Mouse (Mus musculus): ENCODE data around the gene Adamtsl3. TPM values are rescaled to one million over a fixed set of nuclear protein-coding genes. Genes with fewer than 3 reads are reported as not detected.

Gene Adamtsl3
- polyA plus RNA-seq, 1 experiment from 2014 or later = 4.8 TPM

- Histone ChIP-seq H3K4me1 (ENCODE audit: control insufficient read depth, insufficient read depth, low read length) (no peaks in the 10 kb centered on the region), H3K9ac (ENCODE audit: low read depth, low read length) (no peak overlapping the region), H3K27me3 (replicated peaks; ENCODE audit: control insufficient read depth, insufficient read depth, low read length) (peaks cover 6% of the 10 kb centered on the region), H3K36me3 (ENCODE audit: control insufficient read depth, insufficient read depth, low read length) (no peaks in the 10 kb centered on the region), H3K4me3 (ENCODE audit: low read depth, low read length) (no peak overlapping the region), H3K4me2 (ENCODE audit: low read depth, low read length) (no peak overlapping the region), H3K9me3 (ENCODE audit: control insufficient read depth, low read length) (no peaks in the 10 kb centered on the region), H3K27ac (replicated peaks; ENCODE audit: low read depth, low read length) (no peak overlapping the region)
- ATAC-seq (ENCODE audit: low read depth) (no peak), DNase-seq (ENCODE audit: low spot score) (no peak)
- whole genome bisulfite sequencing = 57% methylated on average over 4 of the region's 4 CpGs
Measured at GRCm38 (mm10) chr7:82327201-82327600, 8.3 kb upstream of the Adamtsl3 start.

- Histone ChIP-seq H3K4me3 (ENCODE audit: low read depth, low read length) (no peak overlapping the region), H3K4me1 (ENCODE audit: control insufficient read depth, insufficient read depth, low read length) (no peaks in the 10 kb centered on the region), H3K27ac (replicated peaks; ENCODE audit: low read depth, low read length) (no peak overlapping the region), H3K9me3 (ENCODE audit: control insufficient read depth, low read length) (no peaks in the 10 kb centered on the region), H3K9ac (ENCODE audit: low read depth, low read length) (no peak overlapping the region), H3K27me3 (replicated peaks; ENCODE audit: control insufficient read depth, insufficient read depth, low read length) (peaks cover 3% of the 10 kb centered on the region; the same call in 1 of the 2 replicates), H3K36me3 (ENCODE audit: control insufficient read depth, insufficient read depth, low read length) (no peaks in the 10 kb centered on the region), H3K4me2 (ENCODE audit: low read depth, low read length) (no peak overlapping the region)
- ATAC-seq (ENCODE audit: low read depth) = no peak
- no peak for DNase-seq (ENCODE audit: low spot score)
- WGBS = 50% methylated on average over 5 of the region's 5 CpGs
Measured at GRCm38 (mm10) chr7:82327881-82328280, 7.6 kb upstream of the Adamtsl3 start.

DNA sequence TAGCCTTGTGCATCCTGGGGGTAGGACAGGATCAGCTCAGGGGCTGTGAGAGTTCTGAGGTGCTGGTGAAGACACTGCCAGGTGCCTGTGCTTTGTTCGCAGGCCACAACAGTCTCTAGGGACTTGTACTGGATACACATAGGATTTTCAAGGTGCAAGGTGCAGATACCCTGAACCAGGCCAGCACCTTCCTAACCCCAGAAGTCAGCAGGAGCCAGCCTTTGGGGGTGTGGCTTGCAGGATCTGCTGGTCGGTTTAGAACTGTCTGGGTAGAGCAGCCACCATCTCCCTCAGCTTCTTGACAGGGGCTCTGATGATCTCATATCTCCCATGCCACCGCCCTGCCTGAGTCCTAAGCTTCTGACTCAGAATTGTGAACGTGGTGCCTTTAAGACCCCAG is 5.7 kb upstream of the Adamtsl3 start:
- 63% methylated on average over 4 of the region's 4 CpGs for WGBS
- DNase-seq (ENCODE audit: low spot score) = no peak
- Histone ChIP-seq H3K4me2 (ENCODE audit: low read depth, low read length) (no peak overlapping the region), H3K4me3 (ENCODE audit: low read depth, low read length) (no peak overlapping the region), H3K27ac (replicated peaks; ENCODE audit: low read depth, low read length) (no peak overlapping the region), H3K36me3 (ENCODE audit: control insufficient read depth, insufficient read depth, low read length) (no peaks in the 10 kb centered on the region), H3K9me3 (ENCODE audit: control insufficient read depth, low read length) (no peaks in the 10 kb centered on the region), H3K9ac (ENCODE audit: low read depth, low read length) (no peak overlapping the region), H3K4me1 (ENCODE audit: control insufficient read depth, insufficient read depth, low read length) (no peaks in the 10 kb centered on the region), H3K27me3 (replicated peaks; ENCODE audit: control insufficient read depth, insufficient read depth, low read length) (peaks cover 14% of the 10 kb centered on the region)
- no peak for ATAC-seq (ENCODE audit: low read depth)

DNA sequence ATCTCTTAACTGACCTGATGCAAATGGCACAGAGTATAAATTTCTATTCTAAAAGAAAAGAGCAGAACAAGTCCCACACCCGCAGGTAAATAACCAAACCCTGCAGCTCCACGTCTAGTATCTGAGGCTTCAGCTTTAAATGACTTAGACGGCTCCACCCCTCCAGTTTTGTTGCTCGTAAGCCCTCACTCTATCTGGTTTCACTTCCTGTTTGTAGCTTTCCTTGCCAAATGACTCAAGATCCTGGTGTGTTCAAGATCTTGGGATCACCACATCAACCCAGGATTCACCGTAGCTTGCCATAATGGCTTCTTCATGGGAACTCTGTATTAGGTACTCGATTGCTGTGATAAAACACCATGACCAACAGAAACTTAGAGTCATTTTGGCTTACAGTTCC is 4.6 kb upstream of the Adamtsl3 start:
- H3K4me1 ChIP-seq (ENCODE audit: control insufficient read depth, insufficient read depth, low read length) = 0 out of 2 replicates have a peak, but pooled peaks cover 4% of the 10 kb centered on the region
- H3K36me3 ChIP-seq (ENCODE audit: control insufficient read depth, insufficient read depth, low read length) = no peaks in the 10 kb centered on the region
- no peak overlapping the region for H3K9ac ChIP-seq (ENCODE audit: low read depth, low read length)
- H3K4me2 ChIP-seq (ENCODE audit: low read depth, low read length) = no peak overlapping the region
- peaks cover 24% of the 10 kb centered on the region for H3K27me3 ChIP-seq (replicated peaks; ENCODE audit: control insufficient read depth, insufficient read depth, low read length)
- H3K27ac ChIP-seq (replicated peaks; ENCODE audit: low read depth, low read length) = no peak overlapping the region
- WGBS = 72% methylated on average over 6 of the region's 6 CpGs
- ATAC-seq (ENCODE audit: low read depth) = no peak
- H3K4me3 ChIP-seq (ENCODE audit: low read depth, low read length) = no peak overlapping the region
- H3K9me3 ChIP-seq (ENCODE audit: control insufficient read depth, low read length) = no peaks in the 10 kb centered on the region
- DNase-seq (ENCODE audit: low spot score) = no peak

- Histone ChIP-seq H3K4me2 (ENCODE audit: low read depth, low read length) (no peak overlapping the region), H3K9ac (ENCODE audit: low read depth, low read length) (no peak overlapping the region), H3K27me3 (replicated peaks; ENCODE audit: control insufficient read depth, insufficient read depth, low read length) (peaks cover 43% of the 10 kb centered on the region), H3K9me3 (ENCODE audit: control insufficient read depth, low read length) (no peaks in the 10 kb centered on the region), H3K27ac (replicated peaks; ENCODE audit: low read depth, low read length) (no peak overlapping the region), H3K4me1 (ENCODE audit: control insufficient read depth, insufficient read depth, low read length) (0 out of 2 replicates have a peak, but pooled peaks cover 4% of the 10 kb centered on the region), H3K4me3 (ENCODE audit: low read depth, low read length) (no peak overlapping the region), H3K36me3 (ENCODE audit: control insufficient read depth, insufficient read depth, low read length) (no peaks in the 10 kb centered on the region)
- ATAC-seq (ENCODE audit: low read depth) (peak; percentile 10; the same call in 1 of the 2 replicates), DNase-seq (ENCODE audit: low spot score) (peak; percentile 64)
- 35% methylated on average over 1 of the region's 1 CpGs for WGBS
Measured at GRCm38 (mm10) chr7:82334000-82334399, 1.5 kb upstream of the Adamtsl3 start.

GRCm38 (mm10) chr7:82336132-82336531 is 638 bp downstream of the Adamtsl3 start:
- ATAC-seq (ENCODE audit: low read depth) (peak; percentile 27; the same call in 1 of the 2 replicates), DNase-seq (ENCODE audit: low spot score) (peak; percentile 42)
- Histone ChIP-seq H3K9ac (ENCODE audit: low read depth, low read length) (peak overlapping the region; percentile 60), H3K4me1 (ENCODE audit: control insufficient read depth, insufficient read depth, low read length) (0 out of 2 replicates have a peak, but pooled peaks cover 4% of the 10 kb centered on the region), H3K4me3 (ENCODE audit: low read depth, low read length) (peak overlapping the region; percentile 50), H3K27me3 (replicated peaks; ENCODE audit: control insufficient read depth, insufficient read depth, low read length) (peaks cover 52% of the 10 kb centered on the region), H3K4me2 (ENCODE audit: low read depth, low read length) (peak overlapping the region; percentile 86), H3K36me3 (ENCODE audit: control insufficient read depth, insufficient read depth, low read length) (no peaks in the 10 kb centered on the region), H3K27ac (replicated peaks; ENCODE audit: low read depth, low read length) (no peak overlapping the region), H3K9me3 (ENCODE audit: control insufficient read depth, low read length) (no peaks in the 10 kb centered on the region)
- WGBS = 2% methylated on average over 27 of the region's 34 CpGs

DNA sequence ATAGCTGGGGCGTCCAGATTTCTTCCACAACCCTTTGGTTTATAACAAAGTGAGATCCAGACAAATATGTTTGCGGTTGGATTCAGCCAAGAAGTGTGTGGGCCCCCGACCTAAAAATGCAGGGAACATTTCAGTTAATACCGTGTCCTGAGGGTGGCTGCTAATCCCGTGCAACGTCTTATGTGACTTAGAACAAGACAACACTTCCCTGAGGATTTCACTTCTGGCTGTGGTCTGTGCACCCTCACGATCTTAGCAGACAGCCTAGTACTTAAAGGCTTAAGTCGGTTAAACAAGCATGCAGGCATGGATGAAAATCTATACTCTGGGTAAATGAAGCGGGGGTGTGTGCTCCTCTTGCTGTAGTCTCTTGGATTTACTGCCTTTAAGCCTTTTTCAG is 2.6 kb downstream of the Adamtsl3 start:
- peaks cover 56% of the 10 kb centered on the region for H3K27me3 ChIP-seq (replicated peaks; ENCODE audit: control insufficient read depth, insufficient read depth, low read length)
- ATAC-seq (ENCODE audit: low read depth) (peak; percentile 50), DNase-seq (ENCODE audit: low spot score) (peak; percentile 86)
- 61% methylated on average over 9 of the region's 9 CpGs for WGBS
- no peak overlapping the region for H3K4me3 ChIP-seq (ENCODE audit: low read depth, low read length)
- H3K9me3 ChIP-seq (ENCODE audit: control insufficient read depth, low read length) = no peaks in the 10 kb centered on the region
- H3K4me2 ChIP-seq (ENCODE audit: low read depth, low read length) = no peak overlapping the region
- no peaks in the 10 kb centered on the region for H3K36me3 ChIP-seq (ENCODE audit: control insufficient read depth, insufficient read depth, low read length)
- H3K9ac ChIP-seq (ENCODE audit: low read depth, low read length) = no peak overlapping the region
- 0 out of 2 replicates have a peak, but pooled peaks cover 9% of the 10 kb centered on the region for H3K4me1 ChIP-seq (ENCODE audit: control insufficient read depth, insufficient read depth, low read length)
- H3K27ac ChIP-seq (replicated peaks; ENCODE audit: low read depth, low read length) = no peak overlapping the region

GRCm38 (mm10) chr7:82338532-82338931 is 3.0 kb downstream of the Adamtsl3 start:
- peaks cover 53% of the 10 kb centered on the region for H3K27me3 ChIP-seq (replicated peaks; ENCODE audit: control insufficient read depth, insufficient read depth, low read length)
- no peaks in the 10 kb centered on the region for H3K9me3 ChIP-seq (ENCODE audit: control insufficient read depth, low read length)
- ATAC-seq (ENCODE audit: low read depth) = no peak
- H3K4me2 ChIP-seq (ENCODE audit: low read depth, low read length) = no peak overlapping the region
- no peak for DNase-seq (ENCODE audit: low spot score)
- no peak overlapping the region for H3K27ac ChIP-seq (replicated peaks; ENCODE audit: low read depth, low read length)
- H3K4me3 ChIP-seq (ENCODE audit: low read depth, low read length) = no peak overlapping the region
- 65% methylated on average over 4 of the region's 4 CpGs for WGBS
- 0 out of 2 replicates have a peak, but pooled peaks cover 9% of the 10 kb centered on the region for H3K4me1 ChIP-seq (ENCODE audit: control insufficient read depth, insufficient read depth, low read length)
- H3K36me3 ChIP-seq (ENCODE audit: control insufficient read depth, insufficient read depth, low read length) = no peaks in the 10 kb centered on the region
- H3K9ac ChIP-seq (ENCODE audit: low read depth, low read length) = no peak overlapping the region

DNA sequence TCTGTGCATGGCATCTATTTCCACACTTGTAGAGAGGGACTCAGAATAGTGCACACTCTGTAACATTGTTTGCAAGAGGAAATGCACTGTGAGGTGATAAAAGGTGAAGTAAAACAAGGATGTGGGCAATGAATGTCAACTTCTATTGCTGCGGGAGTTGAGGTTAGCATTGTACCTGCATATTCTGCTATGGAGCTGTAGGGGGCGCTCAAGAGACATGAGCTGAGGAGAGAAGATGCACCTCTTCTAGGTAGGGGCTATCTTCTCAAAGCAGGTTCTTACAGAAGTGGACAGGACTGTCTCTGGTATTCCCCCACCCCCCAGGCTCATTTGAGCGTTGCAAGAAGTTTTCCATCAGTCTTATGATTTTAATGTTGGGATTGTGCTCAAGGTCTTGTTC is 3.7 kb downstream of the Adamtsl3 start:
- ATAC-seq (ENCODE audit: low read depth) (no peak), DNase-seq (ENCODE audit: low spot score) (no peak)

More for the DNA sequence above, 3.7 kb downstream of the Adamtsl3 start:
- no peak overlapping the region for H3K4me3 ChIP-seq (ENCODE audit: low read depth, low read length)
- WGBS = 57% methylated on average over 3 of the region's 3 CpGs
- H3K4me2 ChIP-seq (ENCODE audit: low read depth, low read length) = no peak overlapping the region
- H3K9ac ChIP-seq (ENCODE audit: low read depth, low read length) = no peak overlapping the region
- H3K9me3 ChIP-seq (ENCODE audit: control insufficient read depth, low read length) = no peaks in the 10 kb centered on the region
- 0 out of 2 replicates have a peak, but pooled peaks cover 9% of the 10 kb centered on the region for H3K4me1 ChIP-seq (ENCODE audit: control insufficient read depth, insufficient read depth, low read length)
- peaks cover 50% of the 10 kb centered on the region for H3K27me3 ChIP-seq (replicated peaks; ENCODE audit: control insufficient read depth, insufficient read depth, low read length)
- H3K27ac ChIP-seq (replicated peaks; ENCODE audit: low read depth, low read length) = no peak overlapping the region
- H3K36me3 ChIP-seq (ENCODE audit: control insufficient read depth, insufficient read depth, low read length) = no peaks in the 10 kb centered on the region
